Mouse (Mus musculus) regulatory T cell (primary cell): ENCODE measurements around the gene Dzip1.

Experiments used
- in situ Hi-C: fragments of 300-600 bp; cut with MboI, MseI; formaldehyde crosslinking; loops from one replicate; pipeline ENCODE4 v1.15.1; 2025; ENCODE audit warnings: high pct_unique_total_duplicates

Dzip1 gene

DNA sequence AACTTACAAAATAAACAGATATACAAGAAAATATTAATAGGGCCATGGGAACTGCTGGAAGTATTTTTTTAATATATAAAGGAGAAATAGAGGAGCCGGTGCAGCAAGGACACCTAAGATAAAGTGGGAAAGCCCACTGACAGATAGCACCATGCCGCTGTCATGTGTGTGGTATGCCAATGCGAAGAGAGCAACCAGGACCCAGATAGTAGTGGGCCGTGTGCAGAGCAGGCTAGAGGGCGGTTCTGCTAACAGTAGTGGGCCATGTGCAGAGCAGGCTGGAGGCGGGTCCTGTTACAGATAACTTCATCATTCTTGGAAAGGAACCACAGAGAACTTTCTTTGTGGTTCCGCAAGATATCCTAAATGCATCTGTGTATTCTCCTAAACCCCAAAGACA, 88.5 kb downstream of the Dzip1 start:
- in situ Hi-C loops, result no loop called here

DNA sequence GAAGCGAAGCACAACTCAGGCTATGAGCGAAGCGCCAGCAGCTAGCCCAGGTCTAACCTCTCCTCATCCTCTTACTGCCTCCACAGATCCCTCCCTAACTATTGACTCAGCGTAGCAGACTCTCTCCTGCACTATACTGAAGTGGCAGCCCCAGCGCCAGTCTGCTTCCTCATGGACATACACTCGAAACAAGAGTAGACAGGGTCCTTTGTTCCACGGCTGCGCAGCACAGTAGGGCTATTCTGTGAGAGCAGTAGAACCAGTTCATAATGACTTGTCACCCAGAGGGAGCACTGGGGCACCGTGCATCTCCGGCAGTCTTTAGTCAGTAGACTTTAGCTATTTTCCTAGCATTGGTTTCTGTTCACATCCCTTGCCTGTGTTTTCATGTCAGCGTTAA, 89.1 kb downstream of the Dzip1 start:
- in situ Hi-C loops, result no loop called here

DNA sequence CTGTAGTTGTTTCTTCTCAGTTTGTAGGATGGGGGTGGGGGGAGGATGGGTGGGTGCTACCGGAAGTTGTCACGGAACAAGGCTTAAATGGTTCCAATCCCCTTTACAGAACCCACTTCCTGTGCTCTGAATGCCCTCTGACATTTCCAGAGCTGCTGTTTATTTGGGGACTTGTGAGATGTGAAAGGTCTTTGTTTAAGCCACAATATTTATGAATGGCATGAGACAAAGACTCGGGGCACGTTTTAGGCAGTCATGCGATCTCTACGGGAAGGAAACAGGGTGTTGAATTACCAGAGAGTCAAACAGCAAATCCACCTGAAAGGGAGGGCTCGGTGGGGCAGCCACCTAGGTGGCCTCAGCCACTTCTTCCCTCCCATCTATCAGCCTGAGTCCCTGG, 90.9 kb downstream of the Dzip1 start:
- in situ Hi-C loops, result no loop called here

DNA sequence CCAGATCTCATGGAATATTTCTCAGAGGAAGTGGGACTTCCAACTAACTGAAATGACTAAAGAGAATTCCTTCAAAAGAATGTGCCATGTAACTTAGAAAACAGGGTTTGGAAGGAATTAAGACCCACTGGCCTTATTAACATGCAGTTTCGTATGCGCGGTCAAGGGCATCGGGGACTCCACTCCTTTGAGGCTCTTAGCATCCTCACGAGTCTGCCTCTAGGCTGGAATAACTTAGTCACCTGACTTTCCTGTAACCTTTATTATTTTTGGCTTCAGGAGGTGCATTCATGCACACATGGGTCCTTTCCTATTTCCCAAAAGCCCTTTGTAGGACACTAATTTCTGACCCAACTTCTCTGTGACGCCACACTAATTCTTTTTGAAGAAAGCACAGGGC, 92.0 kb downstream of the Dzip1 start:
- in situ Hi-C loops, result no loop called here

DNA sequence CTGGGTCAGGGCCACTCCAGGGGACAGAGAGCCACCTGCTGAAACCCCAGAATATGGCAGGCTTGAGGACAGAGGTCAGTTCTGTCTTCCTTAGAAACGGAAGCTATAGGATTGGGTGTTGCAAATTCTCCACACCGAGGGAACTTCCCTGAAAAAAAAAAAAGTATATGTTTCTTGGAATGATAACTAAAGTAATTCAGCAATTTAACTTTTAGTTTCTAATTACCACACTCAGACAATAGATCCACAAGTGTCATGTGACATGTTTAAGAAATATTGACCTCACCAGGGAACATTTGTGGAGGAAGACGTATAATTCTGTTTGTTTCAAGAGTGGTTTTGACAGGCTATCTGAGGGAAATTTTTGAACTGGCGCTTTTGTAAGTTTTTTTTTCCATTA, 93.7 kb downstream of the Dzip1 start:
- in situ Hi-C loops, result no loop called here

DNA sequence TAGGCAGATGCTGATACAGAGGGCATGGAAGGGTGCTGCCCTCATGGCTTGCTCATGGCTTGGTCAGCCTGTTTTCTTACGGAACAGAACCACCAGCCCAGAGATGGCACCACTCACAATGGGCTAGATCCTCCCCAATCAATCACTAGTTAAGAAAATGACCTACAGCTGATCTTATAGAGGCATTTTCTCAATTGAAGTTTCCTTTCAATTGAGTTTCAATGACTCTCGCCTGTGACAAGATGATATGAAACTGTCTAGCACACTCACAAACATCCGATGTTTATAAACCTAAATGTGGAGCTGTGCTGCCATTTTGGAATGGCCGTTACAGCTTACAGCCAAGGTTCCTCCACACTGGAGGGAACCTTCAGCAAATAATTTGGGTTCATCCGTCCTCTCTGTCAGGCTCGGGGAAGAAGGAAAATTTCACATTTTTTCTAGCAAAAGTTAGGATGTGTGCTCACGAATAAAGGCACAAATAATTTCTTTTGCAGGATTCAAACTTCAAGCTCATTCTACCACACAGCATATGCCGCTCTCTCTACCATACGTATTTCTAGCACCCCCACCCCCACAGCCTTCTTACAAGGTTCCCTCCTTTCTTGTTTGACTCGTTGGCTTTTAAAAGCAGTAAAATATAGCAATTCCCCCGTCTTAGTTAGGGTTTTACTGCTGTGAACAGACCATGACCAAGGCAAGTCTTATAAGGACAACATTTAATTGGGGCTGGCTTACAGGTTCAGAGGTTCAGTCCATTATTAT, 95.7 kb downstream of the Dzip1 start:
- in situ Hi-C loops, result loop anchor here (5.0 kb wide), 1 partner anchor 83 kb away; no protein-coding TSS in a partner anchor

DNA sequence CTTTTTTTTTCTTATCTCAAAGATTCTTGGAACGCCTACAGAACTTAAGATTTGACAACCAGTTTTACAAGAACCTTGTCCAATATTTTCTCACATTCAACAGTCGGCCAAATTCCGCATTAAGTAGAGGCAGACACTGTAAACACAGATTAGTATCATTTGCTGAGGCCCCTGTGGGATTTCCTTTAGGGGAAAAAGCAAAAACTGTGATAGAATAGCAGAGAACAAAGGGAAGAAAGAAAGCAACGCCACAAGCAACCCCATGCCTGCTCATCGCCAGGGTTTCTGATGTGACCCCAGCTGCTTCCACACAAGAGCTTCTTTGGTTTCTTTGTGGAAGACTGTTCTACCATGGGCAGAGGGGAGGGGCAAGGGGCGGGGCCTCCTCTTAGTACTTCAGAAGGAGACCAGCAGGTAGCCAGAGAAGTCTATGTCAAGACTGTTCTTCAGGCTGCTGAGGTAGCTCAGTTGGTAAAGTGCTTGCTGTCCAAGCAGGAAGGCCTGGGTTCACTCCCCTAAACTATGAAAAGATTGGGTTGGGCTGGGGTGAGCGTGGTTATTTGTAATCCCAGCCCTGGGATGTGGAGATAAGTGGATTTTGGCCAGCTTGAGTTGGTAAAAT, 97.9 kb downstream of the Dzip1 start:
- in situ Hi-C loops, result loop anchor here (5.0 kb wide), 1 partner anchor 85 kb away; no protein-coding TSS in a partner anchor

DNA sequence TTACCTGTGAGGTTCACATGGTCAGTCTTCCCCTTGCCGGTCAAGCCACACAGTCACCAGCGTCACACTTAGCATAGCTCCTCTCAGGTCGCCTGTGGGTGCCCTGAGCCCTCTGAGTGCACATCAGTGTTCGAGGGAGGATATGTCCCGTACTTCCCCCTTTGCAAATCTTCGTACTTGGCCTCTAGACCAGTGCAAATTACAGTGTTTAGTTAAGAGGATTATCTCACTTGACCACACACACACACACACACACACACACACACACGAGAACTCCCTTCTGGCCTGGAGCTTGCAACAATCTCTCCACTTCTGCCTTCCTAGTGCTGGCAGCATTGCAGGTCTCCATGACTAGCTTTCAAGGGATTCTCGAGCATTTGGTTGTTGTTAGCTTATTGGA, 98.9 kb downstream of the Dzip1 start:
- in situ Hi-C loops, result loop anchor here (5.0 kb wide), 1 partner anchor 86 kb away; no protein-coding TSS in a partner anchor
